Mouse (Mus musculus) liver, embryonic 11.5 days (tissue): ENCODE results near the gene Adamts6. TPM values are rescaled to one million over a fixed set of nuclear protein-coding genes. Genes with fewer than 3 reads are reported as not detected.

ENCODE experiments used
- ATAC-seq: fragments of 200-750 bp; cut with Nextera tagmentation; replicated peaks from 2 replicates; pipeline ENCODE4 v1.8.0; 2017; ENCODE audit warnings: moderate number of reproducible peaks, mild to moderate bottlenecking, moderate TSS enrichment, moderate library complexity; ENCODE audit not compliant: low FRiP score
- DNase-seq: peaks from one replicate; pipeline ENCODE4 v3.0.0-alpha.2; 2017; ENCODE audit warnings: low spot score
- H3K27ac ChIP-seq: fragments of 300-500 bp; sonication (generic); 2 replicates; pipeline ENCODE4 v1.5.1; 2014; ENCODE audit warnings: mild to moderate bottlenecking, low read depth, low read length, control low read depth
- H3K27me3 ChIP-seq: fragments of 300-500 bp; sonication (generic); replicated peaks from 2 replicates; pipeline ENCODE4 v1.6.1; 2014; ENCODE audit warnings: low read length, mixed read lengths; ENCODE audit not compliant: control insufficient read depth, insufficient read depth
- H3K36me3 ChIP-seq: fragments of 300-500 bp; sonication (generic); 2 replicates; pipeline ENCODE4 v1.6.1; 2014; ENCODE audit warnings: mild to moderate bottlenecking, low read length, moderate library complexity, mixed read lengths; ENCODE audit not compliant: control insufficient read depth, insufficient read depth
- H3K4me1 ChIP-seq: fragments of 300-500 bp; sonication (generic); replicated peaks from 2 replicates; pipeline ENCODE4 v1.6.1; 2014; ENCODE audit warnings: low read length, mixed read lengths; ENCODE audit not compliant: control insufficient read depth, insufficient read depth
- H3K4me2 ChIP-seq: fragments of 300-500 bp; sonication (generic); 2 replicates; pipeline ENCODE4 v1.6.1; 2014; ENCODE audit warnings: mild to moderate bottlenecking, control low read depth, moderate library complexity
- H3K4me3 ChIP-seq: fragments of 300-500 bp; sonication (generic); 2 replicates; pipeline ENCODE4 v1.5.1; 2014; ENCODE audit warnings: low read depth, low read length, control low read depth
- H3K9ac ChIP-seq: fragments of 300-500 bp; sonication (generic); 2 replicates; pipeline ENCODE4 v1.6.1; 2014; ENCODE audit warnings: low read depth, low read length, control low read depth
- H3K9me3 ChIP-seq: fragments of 300-500 bp; sonication (generic); 2 replicates; pipeline ENCODE4 v1.6.1; 2016; ENCODE audit warnings: low read length, inconsistent platforms, mixed read lengths; ENCODE audit not compliant: control insufficient read depth
- WGBS: fragments of 180-500 bp; shearing (Covaris S2); extraction: QIAGEN DNeasy Blood & Tissue Kit; methylation state at CpG from one replicate; pipeline ENCODE4 v1.1.7; 2014; 5-methylcytosine and 5-hydroxymethylcytosine counted together
- polyA plus RNA-seq: library from polyadenylated mRNA; unstranded; fragments of >200 nt; fragmentation: Nextera tagmentation; extraction: Ambion mirVana; gene quantifications from 2 replicates; pipeline ENCODE4 v1.2.1, GENCODE M21; 2014

Adamts6 gene
- polyA plus RNA-seq, 1 experiment from 2014 or later = 0.95 TPM

- no peak for DNase-seq
- no peak for ATAC-seq
- no peak overlapping the region for H3K4me2 ChIP-seq
- H3K27ac ChIP-seq = no peak overlapping the region
- H3K9ac ChIP-seq = no peak overlapping the region
- 53% methylated on average over 1 of the region's 1 CpGs for WGBS
- no peaks in the 10 kb centered on the region for H3K9me3 ChIP-seq
- H3K4me1 ChIP-seq = no peaks in the 10 kb centered on the region
- H3K36me3 ChIP-seq = no peaks in the 10 kb centered on the region
- no peak overlapping the region for H3K4me3 ChIP-seq
- H3K27me3 ChIP-seq = no peaks in the 10 kb centered on the region
Observed at GRCm38 (mm10) chr13:104446974-104447373, 159.3 kb downstream of the Adamts6 start.

DNA sequence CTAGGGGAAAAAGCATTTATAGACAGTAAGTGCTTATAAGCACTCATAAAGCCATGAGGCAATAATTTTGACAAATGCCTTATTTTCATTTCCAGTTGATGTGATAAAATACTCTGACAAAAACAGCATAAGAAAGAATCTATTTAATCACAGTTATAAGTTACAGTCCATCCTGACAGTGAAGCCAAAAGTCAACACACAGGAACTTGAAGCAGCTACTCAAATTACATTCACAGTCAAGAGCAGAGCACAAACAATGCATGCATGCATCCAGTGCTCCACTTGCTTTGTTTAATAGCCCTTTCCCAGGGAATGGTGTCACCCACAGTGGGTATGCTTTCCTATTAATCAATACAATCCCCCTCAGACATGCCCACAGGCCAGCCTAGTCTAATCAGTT is 159.8 kb downstream of the Adamts6 start:
- Histone ChIP-seq H3K27me3 (no peaks in the 10 kb centered on the region), H3K9me3 (no peaks in the 10 kb centered on the region), H3K4me2 (no peak overlapping the region), H3K4me3 (no peak overlapping the region), H3K9ac (no peak overlapping the region), H3K36me3 (no peaks in the 10 kb centered on the region), H3K27ac (no peak overlapping the region), H3K4me1 (no peaks in the 10 kb centered on the region)
- ATAC-seq (no peak), DNase-seq (no peak)

DNA sequence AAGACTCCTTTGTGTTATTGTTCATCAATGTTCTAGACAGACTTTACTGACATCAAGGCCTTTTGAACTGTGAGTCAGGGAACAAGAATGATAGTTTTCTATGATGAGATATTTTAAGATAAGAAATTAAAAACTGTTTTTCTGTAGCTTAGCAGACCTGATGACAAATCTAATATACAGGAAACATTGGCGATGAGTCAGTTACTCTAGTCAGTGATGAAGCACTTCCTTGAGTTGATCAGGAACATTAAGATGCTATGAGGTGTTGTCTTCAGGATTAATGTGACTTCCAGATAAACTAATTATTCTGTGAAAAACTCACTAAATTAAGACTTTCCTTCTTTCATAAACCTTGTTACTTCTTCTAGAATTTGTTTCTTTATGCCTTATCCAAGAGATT is 160.7 kb downstream of the Adamts6 start:
- no peak overlapping the region for H3K4me3 ChIP-seq
- H3K9ac ChIP-seq = no peak overlapping the region
- no peaks in the 10 kb centered on the region for H3K9me3 ChIP-seq
- WGBS = 69% methylated on average over 1 of the region's 1 CpGs
- ATAC-seq (no peak), DNase-seq (no peak)
- no peak overlapping the region for H3K27ac ChIP-seq
- no peaks in the 10 kb centered on the region for H3K27me3 ChIP-seq
- H3K4me2 ChIP-seq = no peak overlapping the region
- no peaks in the 10 kb centered on the region for H3K36me3 ChIP-seq
- no peaks in the 10 kb centered on the region for H3K4me1 ChIP-seq

- H3K4me2 ChIP-seq = no peak overlapping the region
- ATAC-seq (no peak), DNase-seq (no peak)
- WGBS = 90% methylated on average over 1 of the region's 1 CpGs
- no peaks in the 10 kb centered on the region for H3K4me1 ChIP-seq
- no peak overlapping the region for H3K27ac ChIP-seq
- H3K9me3 ChIP-seq = no peaks in the 10 kb centered on the region
- no peaks in the 10 kb centered on the region for H3K36me3 ChIP-seq
- no peaks in the 10 kb centered on the region for H3K27me3 ChIP-seq
- no peak overlapping the region for H3K4me3 ChIP-seq
- no peak overlapping the region for H3K9ac ChIP-seq
Observed at GRCm38 (mm10) chr13:104453271-104453974, 165.8 kb downstream of the Adamts6 start.

- no peak overlapping the region for H3K4me2 ChIP-seq
- DNase-seq = no peak
- H3K4me1 ChIP-seq = no peaks in the 10 kb centered on the region
- ATAC-seq = no peak
- 98% methylated on average over 1 of the region's 1 CpGs for WGBS
- H3K9ac ChIP-seq = no peak overlapping the region
- H3K27ac ChIP-seq = no peak overlapping the region
- no peaks in the 10 kb centered on the region for H3K9me3 ChIP-seq
- H3K27me3 ChIP-seq = no peaks in the 10 kb centered on the region
- no peak overlapping the region for H3K4me3 ChIP-seq
- no peaks in the 10 kb centered on the region for H3K36me3 ChIP-seq
Observed at GRCm38 (mm10) chr13:104460287-104460686, 172.7 kb downstream of the Adamts6 start.

DNA sequence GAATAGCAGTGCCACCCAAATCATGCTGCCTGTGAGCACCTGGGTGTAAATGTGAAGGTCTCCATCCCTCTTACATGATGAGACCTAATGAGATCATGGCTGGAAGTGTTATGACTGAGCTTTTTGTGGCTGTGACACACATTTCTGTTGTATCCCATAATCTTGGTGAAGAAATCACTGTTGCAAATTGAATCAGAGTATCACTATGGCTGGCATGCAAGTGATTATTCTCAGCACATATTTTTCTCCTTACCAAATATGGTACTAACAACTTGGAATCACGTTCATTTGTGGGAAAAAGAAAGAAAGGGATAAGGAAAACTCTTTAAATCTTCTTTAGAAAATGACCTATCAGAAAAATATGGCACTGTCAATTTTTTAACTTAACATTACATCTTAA is 180.4 kb downstream of the Adamts6 start:
- Histone ChIP-seq H3K4me1 (no peaks in the 10 kb centered on the region), H3K27ac (no peak overlapping the region), H3K27me3 (no peaks in the 10 kb centered on the region), H3K9ac (no peak overlapping the region), H3K9me3 (no peaks in the 10 kb centered on the region), H3K4me2 (no peak overlapping the region), H3K36me3 (no peaks in the 10 kb centered on the region), H3K4me3 (no peak overlapping the region)
- DNase-seq (no peak), ATAC-seq (no peak)
- 62% methylated on average over 1 of the region's 1 CpGs for WGBS

DNA sequence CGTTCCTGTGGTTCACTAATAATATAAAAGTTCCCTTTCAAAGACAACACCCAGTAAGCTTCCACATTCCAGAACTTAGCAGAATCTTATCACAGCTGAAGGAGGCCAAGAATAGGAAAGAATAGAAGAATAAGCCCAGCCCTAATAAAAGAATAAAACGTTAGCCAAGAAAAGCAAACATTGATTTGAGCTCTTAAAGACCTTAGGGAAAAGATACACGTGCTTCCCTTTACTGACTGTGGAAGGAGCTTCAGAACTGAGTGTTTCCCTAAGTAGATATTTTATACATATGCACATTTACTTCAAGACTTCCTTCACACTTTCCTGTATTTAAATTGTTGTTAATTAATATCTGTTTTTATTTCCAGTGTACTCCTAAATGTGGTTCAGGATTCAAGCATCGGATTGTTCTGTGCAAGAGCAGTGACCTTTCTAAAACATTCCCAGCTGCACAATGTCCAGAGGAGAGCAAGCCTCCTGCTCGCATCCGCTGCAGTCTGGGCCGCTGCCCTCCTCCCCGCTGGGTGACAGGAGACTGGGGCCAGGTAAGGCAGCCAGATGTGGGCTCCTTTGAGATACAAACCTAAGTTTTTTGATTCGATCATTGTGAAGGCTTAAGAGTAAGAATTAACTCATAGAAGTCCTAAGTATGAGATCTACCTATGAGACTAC is 188.8 kb downstream of the Adamts6 start:
- Histone ChIP-seq H3K36me3 (no peaks in the 10 kb centered on the region), H3K4me1 (no peaks in the 10 kb centered on the region), H3K27ac (no peak overlapping the region), H3K9ac (no peak overlapping the region), H3K27me3 (no peaks in the 10 kb centered on the region), H3K4me2 (no peak overlapping the region), H3K4me3 (no peak overlapping the region), H3K9me3 (no peaks in the 10 kb centered on the region)
- no peak for ATAC-seq
- 81% methylated on average over 9 of the region's 9 CpGs for WGBS
- DNase-seq = no peak

GRCm38 (mm10) chr13:104482426-104483089 is 194.9 kb downstream of the Adamts6 start:
- no peak for ATAC-seq
- no peaks in the 10 kb centered on the region for H3K36me3 ChIP-seq

More at GRCm38 (mm10) chr13:104482426-104483089, 194.9 kb downstream of the Adamts6 start:
- Histone ChIP-seq H3K9me3 (no peaks in the 10 kb centered on the region), H3K9ac (no peak overlapping the region), H3K4me1 (no peaks in the 10 kb centered on the region), H3K27ac (no peak overlapping the region), H3K27me3 (no peaks in the 10 kb centered on the region), H3K4me2 (no peak overlapping the region), H3K4me3 (no peak overlapping the region)
- DNase-seq = no peak
- 71% methylated on average over 8 of the region's 8 CpGs for WGBS
